Mouse (Mus musculus) embryonic facial prominence, embryonic 11.5 days (tissue): ENCODE data around the gene Nlrc5. TPM values are rescaled to one million over a fixed set of nuclear protein-coding genes. Genes with fewer than 3 reads are reported as not detected.

ENCODE experiments used
- ATAC-seq: fragments of 200-750 bp; cut with Nextera tagmentation; replicated peaks from 2 replicates; pipeline ENCODE4 v1.8.0; 2017; ENCODE audit warnings: low read depth; ENCODE audit not compliant: insufficient number of reproducible peaks, low FRiP score, low TSS enrichment
- DNase-seq: peaks from one replicate; pipeline ENCODE4 v3.0.0-alpha.2; 2015; ENCODE audit warnings: low spot score
- H3K27ac ChIP-seq: fragments of 300-500 bp; sonication (generic); replicated peaks from 2 replicates; pipeline ENCODE4 v1.5.1; 2014; ENCODE audit warnings: mild to moderate bottlenecking, low read depth, low read length, control low read depth
- H3K27me3 ChIP-seq: fragments of 300-500 bp; sonication (generic); 2 replicates; pipeline ENCODE4 v1.6.1; 2014; ENCODE audit warnings: mild to moderate bottlenecking, low read length, moderate library complexity, mixed read lengths; ENCODE audit not compliant: control insufficient read depth, insufficient read depth
- H3K36me3 ChIP-seq: fragments of 300-500 bp; sonication (generic); replicated peaks from 2 replicates; pipeline ENCODE4 v1.6.1; 2014; ENCODE audit warnings: low read depth, mild to moderate bottlenecking, low read length, moderate library complexity, mixed read lengths; ENCODE audit not compliant: control insufficient read depth, insufficient read depth
- H3K4me1 ChIP-seq: fragments of 300-500 bp; sonication (generic); 2 replicates; pipeline ENCODE4 v1.6.1; 2014; ENCODE audit warnings: low read length, mixed read lengths; ENCODE audit not compliant: control insufficient read depth, insufficient read depth
- H3K4me2 ChIP-seq: fragments of 300-500 bp; sonication (generic); 2 replicates; pipeline ENCODE4 v1.6.1; 2014; ENCODE audit warnings: low read depth, mild to moderate bottlenecking, control low read depth, low read length, moderate library complexity
- H3K4me3 ChIP-seq: fragments of 300-500 bp; sonication (generic); 2 replicates; pipeline ENCODE4 v1.5.1; 2014; ENCODE audit warnings: low read depth, low read length, control low read depth
- H3K9ac ChIP-seq: fragments of 300-500 bp; sonication (generic); replicated peaks from 2 replicates; pipeline ENCODE4 v1.6.1; 2014; ENCODE audit warnings: mild to moderate bottlenecking, control low read depth, low read length
- H3K9me3 ChIP-seq: fragments of 300-500 bp; sonication (generic); replicated peaks from 2 replicates; pipeline ENCODE4 v1.6.1; 2016; ENCODE audit warnings: mild to moderate bottlenecking, low read length, inconsistent platforms, mixed read lengths; ENCODE audit not compliant: control insufficient read depth
- WGBS: fragments of 180-500 bp; shearing (Covaris S2); extraction: QIAGEN DNeasy Blood & Tissue Kit; methylation state at CpG from one replicate; pipeline ENCODE4 v1.1.7; 2014; 5-methylcytosine and 5-hydroxymethylcytosine counted together
- polyA plus RNA-seq: library from polyadenylated mRNA; unstranded; fragments of >200 nt; fragmentation: Nextera tagmentation; extraction: Ambion mirVana; gene quantifications from 2 replicates; pipeline ENCODE4 v1.2.1, GENCODE M21; 2014

Nlrc5 gene
- polyA plus RNA-seq, 1 experiment from 2014 or later: 0.14 TPM

DNA sequence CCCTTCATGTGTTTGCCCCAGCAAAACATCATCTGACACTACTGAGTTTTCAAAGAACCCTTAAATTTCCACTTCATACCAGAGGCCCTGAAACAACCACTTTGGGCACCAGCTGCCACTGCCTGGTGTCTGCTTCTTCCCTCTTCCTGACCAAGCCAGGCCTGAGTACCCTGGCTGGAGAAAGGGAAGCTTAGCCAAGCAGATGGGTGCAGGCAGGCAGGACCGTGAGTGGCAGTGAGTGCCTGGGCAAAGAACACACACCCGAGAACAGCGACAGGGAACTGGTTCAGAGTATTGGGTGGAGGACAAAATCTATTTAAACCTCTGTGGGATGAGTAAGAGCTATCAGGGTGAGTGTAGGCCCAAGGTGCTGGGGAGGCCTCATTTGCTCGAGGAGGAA, 5.7 kb upstream of the Nlrc5 start:
- H3K4me3 ChIP-seq: no peak overlapping the region
- H3K27ac ChIP-seq: no peak overlapping the region
- no peaks in the 10 kb centered on the region; the same call in 1 of the 2 replicates for H3K27me3 ChIP-seq
- H3K4me2 ChIP-seq: no peak overlapping the region
- H3K4me1 ChIP-seq: no peaks in the 10 kb centered on the region
- no peak for ATAC-seq
- no peaks in the 10 kb centered on the region for H3K9me3 ChIP-seq
- H3K9ac ChIP-seq: no peak overlapping the region
- DNase-seq: no peak
- no peaks in the 10 kb centered on the region for H3K36me3 ChIP-seq
- WGBS: 72% methylated on average over 4 of the region's 4 CpGs

DNA sequence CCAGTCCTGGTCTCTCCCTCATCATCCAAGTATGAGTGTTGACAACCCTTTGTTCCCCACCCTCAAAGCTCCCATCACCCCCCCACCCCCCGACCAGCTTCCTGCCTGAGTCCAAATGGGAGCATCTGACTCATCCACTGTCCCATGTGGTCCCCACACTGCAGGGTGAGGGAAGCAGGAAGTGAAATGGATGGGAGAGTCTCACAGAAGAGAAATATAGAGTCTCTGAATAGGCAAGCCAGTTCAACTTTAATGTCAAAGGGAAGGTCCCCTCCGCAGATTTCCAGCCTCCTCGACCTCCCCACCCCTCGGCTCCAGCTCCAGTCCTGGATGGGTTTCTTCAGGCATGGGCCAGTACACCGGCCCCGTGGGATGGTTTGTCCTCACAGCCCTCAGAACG, 4.8 kb upstream of the Nlrc5 start:
- H3K27ac ChIP-seq: no peak overlapping the region
- peaks cover 4% of the 10 kb centered on the region; the same call in 1 of the 2 replicates for H3K27me3 ChIP-seq
- H3K9me3 ChIP-seq: no peaks in the 10 kb centered on the region
- no peaks in the 10 kb centered on the region for H3K4me1 ChIP-seq
- 88% methylated on average over 7 of the region's 7 CpGs for WGBS
- DNase-seq (no peak), ATAC-seq (no peak)
- no peak overlapping the region for H3K4me3 ChIP-seq
- no peak overlapping the region for H3K9ac ChIP-seq
- no peaks in the 10 kb centered on the region for H3K36me3 ChIP-seq
- H3K4me2 ChIP-seq: no peak overlapping the region

DNA sequence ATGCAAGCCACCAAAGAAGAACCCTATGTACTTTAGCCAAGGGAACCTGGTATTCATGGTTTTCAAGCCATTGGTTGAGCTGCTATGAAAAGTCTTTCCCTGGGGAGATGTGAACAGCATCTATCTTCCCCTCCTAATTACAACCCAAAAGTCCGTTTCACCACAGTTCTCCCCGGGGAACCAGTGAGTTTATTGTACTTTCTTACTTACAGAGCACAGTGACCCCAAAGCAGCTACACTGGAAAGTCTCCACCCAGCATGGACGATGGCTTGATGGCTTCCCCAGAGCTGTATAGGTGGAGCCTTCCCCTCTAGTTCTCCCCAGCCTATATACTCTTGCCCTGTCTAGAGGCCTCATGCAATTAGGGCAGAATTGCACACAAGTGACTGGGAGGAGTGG, 1.9 kb upstream of the Nlrc5 start:
- Histone ChIP-seq H3K4me2 (no peak overlapping the region), H3K36me3 (no peaks in the 10 kb centered on the region), H3K9me3 (no peaks in the 10 kb centered on the region), H3K4me1 (no peaks in the 10 kb centered on the region), H3K27me3 (peaks cover 5% of the 10 kb centered on the region; the same call in 1 of the 2 replicates), H3K9ac (no peak overlapping the region), H3K4me3 (no peak overlapping the region), H3K27ac (no peak overlapping the region)
- no peak for DNase-seq
- no peak for ATAC-seq
- 60% methylated on average over 3 of the region's 3 CpGs for WGBS

DNA sequence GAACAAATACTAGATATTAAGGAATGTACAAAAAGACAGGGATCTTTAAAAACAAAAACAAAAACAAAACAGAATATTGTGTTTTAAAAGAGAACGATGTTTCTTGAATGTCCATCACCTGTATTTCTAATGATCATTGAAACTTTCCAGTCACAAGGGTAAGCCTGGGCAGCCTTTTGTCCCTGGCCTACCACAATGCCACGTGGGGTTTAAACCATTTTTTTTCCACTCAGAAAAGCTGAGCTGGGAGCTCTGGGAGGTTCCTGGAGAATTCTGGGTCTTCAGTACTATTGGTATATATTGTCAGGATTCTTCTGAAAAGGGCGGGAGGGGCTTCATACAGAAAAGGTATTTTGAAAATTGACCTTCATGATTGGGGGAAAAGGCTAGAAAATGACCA, 802 bp downstream of the Nlrc5 start:
- Histone ChIP-seq H3K27ac (no peak overlapping the region), H3K4me2 (no peak overlapping the region), H3K4me1 (no peaks in the 10 kb centered on the region), H3K27me3 (peaks cover 5% of the 10 kb centered on the region; the same call in 1 of the 2 replicates), H3K9ac (no peak overlapping the region), H3K9me3 (no peaks in the 10 kb centered on the region), H3K4me3 (no peak overlapping the region), H3K36me3 (no peaks in the 10 kb centered on the region)
- no peak for DNase-seq
- no peak for ATAC-seq
- 70% methylated on average over 3 of the region's 3 CpGs for WGBS

DNA sequence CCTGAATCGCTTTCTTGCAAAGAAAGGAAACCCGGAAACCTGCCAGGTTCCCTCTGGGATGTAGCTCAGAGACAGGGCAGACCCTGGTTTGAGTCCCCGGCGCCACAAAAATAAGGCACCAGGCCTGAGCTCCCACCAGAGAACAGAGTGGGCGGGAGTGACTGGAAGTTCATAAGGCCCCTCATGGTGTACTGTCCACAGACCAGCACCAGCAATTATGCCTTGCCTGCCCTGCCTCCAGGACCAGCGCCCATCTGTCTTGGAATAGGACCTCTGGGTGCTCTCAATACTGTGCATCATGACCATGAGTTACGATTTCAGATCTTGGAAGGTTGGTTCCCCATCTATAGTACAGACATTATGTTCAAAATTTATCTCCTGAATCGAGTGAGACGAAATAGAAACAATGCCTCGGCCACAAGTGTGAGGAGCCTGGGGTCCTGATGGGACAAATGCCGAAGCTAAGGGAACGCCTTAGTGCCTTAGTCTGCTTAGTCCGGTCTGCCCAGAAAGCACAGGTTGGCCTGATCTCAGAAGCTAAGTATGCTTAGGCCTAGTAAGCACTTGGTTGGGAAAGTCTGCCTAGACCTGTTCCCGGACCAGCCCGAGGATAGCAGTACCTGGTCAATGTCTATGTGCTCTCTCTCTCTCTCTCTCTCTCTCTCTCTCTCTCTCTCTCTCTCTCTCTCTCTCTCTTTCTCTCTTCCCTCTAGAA, 1.4 kb downstream of the Nlrc5 start:
- H3K9ac ChIP-seq: no peak overlapping the region
- DNase-seq (no peak), ATAC-seq (no peak)
- no peak overlapping the region for H3K4me3 ChIP-seq
- no peaks in the 10 kb centered on the region for H3K9me3 ChIP-seq
- no peak overlapping the region for H3K27ac ChIP-seq
- H3K4me1 ChIP-seq: no peaks in the 10 kb centered on the region
- WGBS: 90% methylated on average over 15 of the region's 15 CpGs
- peaks cover 5% of the 10 kb centered on the region; the same call in 1 of the 2 replicates for H3K27me3 ChIP-seq
- H3K4me2 ChIP-seq: no peak overlapping the region
- no peaks in the 10 kb centered on the region for H3K36me3 ChIP-seq

DNA sequence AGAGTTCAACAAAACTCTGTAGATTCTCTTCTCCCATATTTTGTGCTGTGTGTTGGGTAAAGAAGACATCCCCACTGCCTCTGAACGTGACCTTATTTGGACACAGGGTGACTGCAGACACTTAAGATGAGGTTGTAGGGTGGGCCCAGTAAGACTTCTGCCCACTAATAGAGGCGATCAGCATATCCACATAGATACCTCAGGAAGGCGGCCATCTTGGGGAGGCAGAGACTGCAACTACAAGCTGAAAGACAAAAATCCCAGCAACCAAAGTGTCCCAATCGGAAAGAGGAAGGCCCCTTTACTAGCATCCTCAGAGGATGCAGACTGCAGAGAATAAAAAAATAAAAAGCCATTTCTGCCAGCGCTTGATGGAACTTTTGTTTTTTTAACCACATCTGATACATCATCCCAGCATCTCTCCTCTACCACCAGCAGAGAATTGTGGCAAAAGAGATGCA, 2.0 kb downstream of the Nlrc5 start:
- no peak for ATAC-seq
- no peak for DNase-seq
- H3K27ac ChIP-seq: no peak overlapping the region
- no peaks in the 10 kb centered on the region for H3K4me1 ChIP-seq
- H3K4me3 ChIP-seq: no peak overlapping the region
- no peaks in the 10 kb centered on the region for H3K36me3 ChIP-seq
- no peak overlapping the region for H3K4me2 ChIP-seq
- no peaks in the 10 kb centered on the region for H3K9me3 ChIP-seq
- WGBS: 88% methylated on average over 5 of the region's 5 CpGs
- peaks cover 5% of the 10 kb centered on the region; the same call in 1 of the 2 replicates for H3K27me3 ChIP-seq
- no peak overlapping the region for H3K9ac ChIP-seq

DNA sequence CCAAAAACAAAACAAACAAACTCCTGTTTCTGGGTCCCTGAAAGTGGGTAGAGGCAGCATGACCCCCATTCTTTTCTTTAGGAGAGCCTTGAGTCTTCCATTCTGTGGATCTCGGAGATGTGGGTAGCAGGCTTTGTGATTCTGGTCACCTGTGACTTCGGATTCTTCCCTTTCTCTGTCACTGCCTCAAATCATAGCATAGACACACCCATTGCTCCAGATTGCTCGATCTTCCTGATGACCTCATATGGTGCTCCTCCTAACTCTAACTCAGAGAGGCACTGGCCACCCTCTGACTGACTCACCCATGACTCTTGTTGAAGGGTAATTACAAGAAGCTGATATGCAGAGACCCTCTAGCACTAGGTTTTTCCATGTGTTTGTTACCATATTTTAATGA, 2.7 kb downstream of the Nlrc5 start:
- no peak overlapping the region for H3K9ac ChIP-seq
- H3K36me3 ChIP-seq: no peaks in the 10 kb centered on the region
- DNase-seq (no peak), ATAC-seq (no peak)
- no peak overlapping the region for H3K27ac ChIP-seq
- 82% methylated on average over 3 of the region's 3 CpGs for WGBS
- H3K9me3 ChIP-seq: no peaks in the 10 kb centered on the region
- H3K4me2 ChIP-seq: no peak overlapping the region
- no peaks in the 10 kb centered on the region for H3K4me1 ChIP-seq
- H3K4me3 ChIP-seq: no peak overlapping the region
- peaks cover 5% of the 10 kb centered on the region; the same call in 1 of the 2 replicates for H3K27me3 ChIP-seq

DNA sequence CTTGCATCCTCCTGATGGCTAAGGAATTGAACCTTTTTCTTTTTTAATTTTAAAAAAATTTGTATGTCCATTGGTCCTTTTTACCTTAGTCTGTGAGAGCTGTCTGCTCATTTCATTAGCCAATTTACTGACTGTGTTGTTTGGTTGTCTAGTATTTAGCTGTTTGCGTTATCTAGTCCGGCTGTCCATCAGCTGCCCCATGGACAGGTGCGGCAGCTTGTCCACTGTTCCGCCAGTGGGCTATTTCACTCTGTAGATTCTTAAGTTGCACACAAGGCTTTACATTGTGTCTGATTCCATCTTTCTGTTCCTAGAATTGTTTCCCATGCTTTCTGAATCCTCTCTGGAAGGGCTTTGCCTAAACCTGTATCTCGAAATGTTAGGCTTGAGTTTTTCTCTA, 4.5 kb downstream of the Nlrc5 start:
- Histone ChIP-seq H3K9ac (no peak overlapping the region), H3K27ac (no peak overlapping the region), H3K4me3 (no peak overlapping the region), H3K4me1 (no peaks in the 10 kb centered on the region), H3K36me3 (no peaks in the 10 kb centered on the region), H3K9me3 (no peaks in the 10 kb centered on the region), H3K27me3 (peaks cover 5% of the 10 kb centered on the region; the same call in 1 of the 2 replicates), H3K4me2 (no peak overlapping the region)
- WGBS: 90% methylated on average over 5 of the region's 5 CpGs
- DNase-seq (no peak), ATAC-seq (no peak)
